Comparison of ENCODE assay signal across 9 mouse cellular contexts in the genomic region with DNA sequence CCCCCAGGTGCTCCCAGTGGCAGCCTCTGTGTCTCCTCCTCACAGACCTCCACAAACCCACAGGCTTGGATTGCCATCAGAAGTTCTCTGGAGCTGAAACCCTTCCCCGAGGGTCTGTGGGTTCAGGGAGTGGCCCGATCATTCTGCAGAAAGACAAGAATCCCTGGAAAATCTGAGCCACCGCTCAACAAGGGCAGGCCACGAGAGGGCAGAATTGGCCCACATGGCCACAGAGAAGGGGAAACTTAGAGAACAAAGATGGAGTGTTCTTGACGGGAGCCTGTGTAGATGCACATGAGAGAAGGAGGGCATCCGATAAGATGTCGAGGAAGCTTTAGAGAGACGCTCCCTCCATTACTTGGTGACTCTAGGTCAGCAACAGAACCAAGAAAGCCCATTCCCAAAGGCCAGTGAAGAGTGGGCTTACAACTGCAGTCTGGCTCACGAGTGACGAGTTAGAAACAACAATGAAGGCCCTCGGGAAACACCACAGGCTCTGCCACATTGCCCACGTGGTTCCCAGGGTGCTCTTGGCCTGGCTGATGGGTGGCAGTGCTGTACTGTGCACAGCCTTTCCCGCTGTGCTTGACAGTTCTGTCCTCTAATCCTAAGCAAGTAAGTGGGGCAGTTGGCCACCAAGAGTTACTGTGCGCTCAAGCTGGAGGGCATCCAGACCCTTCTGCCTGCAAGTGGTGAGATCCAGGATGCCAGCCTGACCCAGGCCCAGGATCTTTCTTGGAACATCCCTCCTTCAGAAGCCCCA. TPM values are rescaled to one million over a fixed set of nuclear protein-coding genes. Genes with fewer than 3 reads are reported as not detected.
A peak's percentile ranks its signal among the peaks of the same experiment; 100 is the strongest.
DNase-seq lines count a peak whose midpoint lies in the region; ATAC-seq and TF ChIP-seq lines count a peak whose summit lies in the region.
"Had no signal": no experiment of that assay in that cellular context is flagged by ENCODE, and none has a peak within 500 bp of the region (broad histone marks: within the 10 kb centered on the region; RNA-seq: fewer than 3 reads in every experiment).

No protein-coding gene starts in this region.

- H3K4me2 ChIP-seq in kidney, postnatal 0 days (ENCODE audit: low read length) = no peak overlapping the region
- no peak overlapping the region for H3K4me2 ChIP-seq in kidney, embryonic 14.5 days (replicated peaks; ENCODE audit: low read depth, low read length)
- H3K4me2 ChIP-seq: limb, embryonic 12.5 days had no signal

- H3K27ac ChIP-seq in kidney, postnatal 0 days = no peak overlapping the region
- H3K27ac ChIP-seq in kidney, embryonic 14.5 days (ENCODE audit: low read depth, low read length) = no peak overlapping the region
- H3K27ac ChIP-seq in MEL (ENCODE audit: control insufficient read depth, low read depth, low read length) = no peak overlapping the region
- H3K27ac ChIP-seq: limb, embryonic 12.5 days had no signal

- no peak overlapping the region for H3K4me3 ChIP-seq in kidney, postnatal 0 days (replicated peaks; ENCODE audit: low read depth, low read length)
- no peak overlapping the region for H3K4me3 ChIP-seq in kidney, embryonic 14.5 days (ENCODE audit: low read length)
- H3K4me3 ChIP-seq in MEL (ENCODE audit: control insufficient read depth in 1 of 2, insufficient read depth in 1 of 2, low read depth in 2 of 2, low read length in 2 of 2) = no peak overlapping the region
- H3K4me3 ChIP-seq: limb, embryonic 12.5 days had no signal

- H3K27me3 ChIP-seq in kidney, postnatal 0 days (ENCODE audit: insufficient read depth, low read length) = no peaks in the 10 kb centered on the region
- H3K27me3 ChIP-seq in kidney, embryonic 14.5 days (ENCODE audit: control insufficient read depth, insufficient read depth, low read length) = no peaks in the 10 kb centered on the region
- no peaks in the 10 kb centered on the region for H3K27me3 ChIP-seq in MEL (ENCODE audit: control insufficient read depth in 1 of 2, insufficient read depth in 2 of 2, low read length in 2 of 2)

- ATAC-seq in kidney, postnatal 0 days (replicated peaks; ENCODE audit: low FRiP score, low read depth) = no peak
- ATAC-seq in kidney, embryonic 14.5 days (ENCODE audit: low FRiP score, low TSS enrichment) = no peak

- no peak for TF ChIP-seq EP300 in MEL (IDR thresholded peaks at IDR 0.05; ENCODE audit: low read depth in 1 of 2, low read length in 2 of 2)

- TF ChIP-seq RAD21 in MEL (IDR thresholded peaks at IDR 0.05; ENCODE audit: low read depth, low read length) = peak; percentile 37

- TF ChIP-seq POLR2A in MEL (IDR thresholded peaks at IDR 0.05; ENCODE audit: control insufficient read depth in 1 of 2, insufficient read depth in 1 of 2, low read depth in 1 of 2, low read length in 2 of 2, poor library complexity in 1 of 2) = no peak
- no peak for TF ChIP-seq POLR2A in brain, embryonic 14.5 days (IDR thresholded peaks at IDR 0.05; ENCODE audit: borderline replicate concordance, extremely low read depth, insufficient read depth, insufficient read length, poor library complexity, severe bottlenecking)

- H3K9ac ChIP-seq in kidney, postnatal 0 days (ENCODE audit: low read depth, low read length) = no peak overlapping the region
- no peak overlapping the region for H3K9ac ChIP-seq in kidney, embryonic 14.5 days (ENCODE audit: low read depth, low read length)
- H3K9ac ChIP-seq in MEL (ENCODE audit: control insufficient read depth, low read depth, low read length, poor library complexity, severe bottlenecking) = no peak overlapping the region
- H3K9ac ChIP-seq: limb, embryonic 12.5 days had no signal

- H3K4me1 ChIP-seq in kidney, postnatal 0 days (replicated peaks; ENCODE audit: insufficient read depth, low read length) = no peaks in the 10 kb centered on the region
- H3K4me1 ChIP-seq in kidney, embryonic 14.5 days (ENCODE audit: control insufficient read depth, insufficient read depth, low read length) = peaks cover 6% of the 10 kb centered on the region; the same call in 1 of the 2 replicates
- peaks cover 0 to 9% of the 10 kb centered on the region in 2 experiments; a peak in 2 of 4 replicates for H3K4me1 ChIP-seq in MEL (ENCODE audit: control insufficient read depth in 1 of 2, insufficient read depth in 2 of 2, low read length in 2 of 2)

- H3K36me3 ChIP-seq in kidney, postnatal 0 days (ENCODE audit: insufficient read depth, low read length) = no peaks in the 10 kb centered on the region
- H3K36me3 ChIP-seq in kidney, embryonic 14.5 days (ENCODE audit: control insufficient read depth, insufficient read depth, low read length) = no peaks in the 10 kb centered on the region
- peaks cover 0 to 5% of the 10 kb centered on the region in 2 experiments; a peak in 2 of 4 replicates for H3K36me3 ChIP-seq in MEL (ENCODE audit: control insufficient read depth in 1 of 2, insufficient read depth in 2 of 2, low read length in 2 of 2)
- H3K36me3 ChIP-seq: limb, embryonic 12.5 days had no signal

- H3K79me2 ChIP-seq in MEL (ENCODE audit: control insufficient read depth, insufficient read depth, low read length, poor library complexity) = no peaks in the 10 kb centered on the region

- 64% methylated on average over 14 of the region's 14 CpGs for WGBS in kidney, postnatal 0 days
- 75% methylated on average over 14 of the region's 14 CpGs for WGBS in kidney, embryonic 14.5 days

- TF ChIP-seq CTCF in kidney, postnatal 0 days (IDR thresholded peaks at IDR 0.05; ENCODE audit: low read depth) = peak; percentile 88
- peak in 2 of 3 experiments; percentile 41 to 53; a peak in 4 of 6 replicates for TF ChIP-seq CTCF in MEL (IDR thresholded peaks at IDR 0.05 in 2 of 3, conservative IDR thresholded peaks at IDR 0.05 in 1 of 3; ENCODE audit: control insufficient read depth in 1 of 3, insufficient read depth in 1 of 3, low read depth in 2 of 3, low read length in 3 of 3, poor library complexity in 1 of 3, severe bottlenecking in 1 of 3)
- peak; percentile 75 for TF ChIP-seq CTCF in brain, embryonic 14.5 days (IDR thresholded peaks at IDR 0.05; ENCODE audit: borderline replicate concordance, extremely low read depth, insufficient read depth, insufficient read length)

- no peaks in the 10 kb centered on the region for H3K9me3 ChIP-seq in kidney, postnatal 0 days (replicated peaks; ENCODE audit: low read length)
- no peaks in the 10 kb centered on the region for H3K9me3 ChIP-seq in kidney, embryonic 14.5 days (ENCODE audit: control insufficient read depth, low read length)
- H3K9me3 ChIP-seq in MEL (replicated peaks; ENCODE audit: insufficient read depth, low read length) = no peaks in the 10 kb centered on the region
- H3K9me3 ChIP-seq: limb, embryonic 12.5 days had no signal

- DNase-seq in kidney, postnatal 0 days (ENCODE audit: low spot score) = peak; percentile 81
- DNase-seq in MEL (ENCODE audit: low read depth, low spot score) = no peak
- peak; percentile 65 for DNase-seq in brain, embryonic 14.5 days (ENCODE audit: low read depth)
- DNase-seq in layer of hippocampus, adult 9-10 months (ENCODE audit: low spot score) = peak; percentile 35
- peak; percentile 50 for DNase-seq in right cerebral cortex, postnatal 14 days
- no peak for DNase-seq in urinary bladder, postnatal 25 days (ENCODE audit: low spot score)

TF ChIP-seq in MEL, 35 proteins besides CTCF, POLR2A, EP300 and RAD21:
- TF ChIP-seq ETS1 (IDR thresholded peaks at IDR 0.05; ENCODE audit: low read depth, low read length) (no peak), MAZ (IDR thresholded peaks at IDR 0.05; ENCODE audit: low read depth, low read length) (no peak), E2F4 (IDR thresholded peaks at IDR 0.05; ENCODE audit: borderline replicate concordance, low read depth, low read length) (no peak), MYC (IDR thresholded peaks at IDR 0.05; ENCODE audit: low read depth, low read length) (no peak), SMC3 (IDR thresholded peaks at IDR 0.05; ENCODE audit: low read depth, low read length) (peak; percentile 32; the same call in 1 of the 2 replicates), TAL1 (IDR thresholded peaks at IDR 0.05; ENCODE audit: low read length) (no peak), MXI1 (IDR thresholded peaks at IDR 0.05; ENCODE audit: low read depth, low read length) (no peak), POLR2AphosphoS5 (IDR thresholded peaks at IDR 0.05; ENCODE audit: borderline replicate concordance, low read depth, low read length) (no peak), JUND (IDR thresholded peaks at IDR 0.05; ENCODE audit: low read depth, low read length) (no peak)

RNA-seq across cellular contexts. Expression of a gene that starts 7.2 kb away (rescaled TPM):
- polyA plus RNA-seq in kidney, postnatal 0 days (2015; fragmentation: Nextera tagmentation; extraction: Ambion mirVana) = not detected in 2 replicates
- polyA plus RNA-seq in kidney, embryonic 14.5 days (2014; fragmentation: Nextera tagmentation; extraction: Ambion mirVana) = not detected in 2 replicates
- not detected in 2 replicates for total RNA-seq in MEL (2012; rRNA removed)
- polyA plus RNA-seq in MEL (2012; ENCODE audit: insufficient read depth in 1 of 2, insufficient read length in 2 of 2, low read depth in 1 of 2, low replicate concordance in 2 of 2, missing spikeins in 1 of 2) = not detected
- not detected in 2 replicates for polyA plus RNA-seq in brain, embryonic 14.5 days (2012; rRNA removed)
- polyA plus RNA-seq: limb, embryonic 12.5 days; spleen, adult 2 months had no signal

RNA-seq across cellular contexts. Expression of a gene that starts 37.8 kb away (rescaled TPM):
- 0.14 TPM in 1 of 2 replicates, not detected in the other for polyA plus RNA-seq in kidney, postnatal 0 days (2015; fragmentation: Nextera tagmentation; extraction: Ambion mirVana)
- not detected in 2 replicates for polyA plus RNA-seq in kidney, embryonic 14.5 days (2014; fragmentation: Nextera tagmentation; extraction: Ambion mirVana)
- total RNA-seq in MEL (2012; rRNA removed) = not detected in 2 replicates
- polyA plus RNA-seq in MEL (2012; ENCODE audit: insufficient read depth in 1 of 2, insufficient read length in 2 of 2, low read depth in 1 of 2, low replicate concordance in 2 of 2, missing spikeins in 1 of 2) = not detected
- not detected in 2 replicates for polyA plus RNA-seq in brain, embryonic 14.5 days (2012; rRNA removed)
- polyA plus RNA-seq: limb, embryonic 12.5 days; spleen, adult 2 months had no signal

RNA-seq across cellular contexts. Expression of a gene that starts 53.0 kb away (rescaled TPM):
- polyA plus RNA-seq in kidney, postnatal 0 days (2015; fragmentation: Nextera tagmentation; extraction: Ambion mirVana) = 12.7 and 13.0 TPM in 2 replicates
- polyA plus RNA-seq in kidney, embryonic 14.5 days (2014; fragmentation: Nextera tagmentation; extraction: Ambion mirVana) = 19.5 and 22.4 TPM in 2 replicates
- total RNA-seq in MEL (2012; rRNA removed) = 3.1 and 3.7 TPM in 2 replicates
- polyA plus RNA-seq in MEL (2012; ENCODE audit: insufficient read depth in 1 of 2, insufficient read length in 2 of 2, low read depth in 1 of 2, low replicate concordance in 2 of 2, missing spikeins in 1 of 2) = 10 to 100 TPM in 1 of 2 experiments, 1 to 10 TPM in 1; 9.4 to 34.9 TPM
- 15.6 and 19.3 TPM in 2 replicates for polyA plus RNA-seq in brain, embryonic 14.5 days (2012; rRNA removed)

Comparison
In these comparisons a context has a peak if more than half of its experiments do, and no peak if none do; other contexts are left out.
1. DNase-seq: peak in kidney, postnatal 0 days (single experiment), brain, embryonic 14.5 days (single experiment), layer of hippocampus, adult 9-10 months (single experiment) and right cerebral cortex, postnatal 14 days (single experiment); none in MEL (single experiment) and urinary bladder, postnatal 25 days (single experiment).
2. Peak in every context shown above with its lines, with median percentiles within 50 percentile points of each other: CTCF ChIP-seq.